Mouse (Mus musculus): ENCODE results near the gene A130010J15Rik.

A130010J15Rik gene

DNA sequence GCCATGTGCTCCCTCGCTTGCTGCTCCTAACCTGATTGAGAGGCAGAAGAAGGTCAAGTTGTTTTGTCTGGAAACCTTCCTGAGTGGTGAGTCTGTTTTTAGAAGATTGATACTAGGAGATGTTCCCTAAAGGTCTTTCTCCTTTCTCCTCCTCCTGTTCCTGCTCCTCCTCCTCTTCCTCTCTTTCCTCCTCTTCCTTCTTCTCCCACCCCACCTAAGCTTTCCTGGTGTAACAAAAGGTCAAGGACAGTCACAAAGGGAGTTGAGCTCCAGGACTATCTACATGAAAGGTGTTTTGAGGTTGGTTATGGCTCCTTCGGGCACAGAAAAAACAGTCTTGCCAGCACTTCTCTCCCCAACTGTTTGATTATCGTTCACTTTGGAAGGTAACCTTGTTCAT, at the start of gene A130010J15Rik:
Gene A130010J15Rik (plus strand): TSS at position 301 of the 400 bp plus-strand sequence.
- DNase-seq (ENCODE audit: low spot score in 2 of 2), result no peak

DNA sequence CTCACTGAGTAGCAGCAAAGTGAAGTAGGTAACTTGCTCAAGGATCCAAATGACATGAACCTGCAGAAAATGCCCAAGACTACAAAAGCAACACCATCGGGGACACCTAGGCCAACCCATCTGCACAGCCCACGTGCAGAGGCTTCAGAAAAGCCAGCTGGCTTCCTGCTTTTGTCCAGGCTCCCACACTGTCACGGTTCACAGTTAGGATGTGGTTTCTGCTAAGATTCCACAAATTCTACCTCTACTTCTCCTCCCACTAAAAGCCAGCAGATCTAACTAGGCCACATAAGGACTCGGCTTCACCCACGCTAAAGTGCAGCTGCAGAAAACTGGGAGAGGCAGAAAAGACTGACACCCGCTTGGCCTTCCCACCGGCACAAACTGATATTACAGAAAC, 45.1 kb upstream of the A130010J15Rik start:
- no peak for DNase-seq (ENCODE audit: low spot score in 2 of 2)

DNA sequence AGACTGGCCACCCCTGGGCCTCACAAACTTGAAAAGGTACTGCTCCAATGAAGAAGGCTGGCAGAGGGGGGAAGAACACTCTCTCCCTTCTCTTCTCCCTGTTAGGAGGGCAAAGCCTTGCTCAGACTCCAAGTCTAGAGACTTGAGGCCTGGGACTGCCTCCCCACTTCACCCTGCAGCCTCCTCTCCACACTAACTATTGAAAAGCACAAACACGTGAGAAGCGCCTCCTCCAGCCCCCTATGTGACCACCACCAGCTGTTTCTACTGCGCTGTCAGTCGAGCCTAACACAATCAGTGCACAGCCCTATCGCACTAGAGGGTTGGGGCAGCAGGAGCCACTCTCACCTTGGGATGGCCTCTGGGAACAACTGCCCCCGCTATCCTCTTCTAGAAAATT, 44.6 kb upstream of the A130010J15Rik start:
- DNase-seq (ENCODE audit: low spot score in 2 of 2), result no peak

DNA sequence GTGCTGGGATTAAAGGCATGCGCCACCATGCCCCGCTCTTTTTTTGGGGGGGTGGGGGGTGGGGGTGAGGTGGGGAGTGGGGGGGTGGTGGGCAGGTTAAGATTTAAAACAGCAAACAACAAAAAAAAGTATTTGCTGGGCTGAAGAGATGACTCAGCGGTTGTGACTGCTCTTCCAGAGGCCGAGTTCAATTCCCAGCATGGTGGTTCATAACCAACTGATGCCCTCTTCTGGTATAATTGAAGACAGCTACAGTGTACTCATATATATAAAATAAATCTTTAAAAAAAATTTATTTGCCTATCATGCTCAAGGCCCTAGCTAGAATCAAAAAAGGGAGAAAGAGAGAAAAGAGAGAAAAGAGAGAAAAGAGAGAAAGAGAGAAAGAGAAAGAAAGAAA, 42.0 kb upstream of the A130010J15Rik start:
- DNase-seq (ENCODE audit: low spot score in 2 of 2), result no peak

DNA sequence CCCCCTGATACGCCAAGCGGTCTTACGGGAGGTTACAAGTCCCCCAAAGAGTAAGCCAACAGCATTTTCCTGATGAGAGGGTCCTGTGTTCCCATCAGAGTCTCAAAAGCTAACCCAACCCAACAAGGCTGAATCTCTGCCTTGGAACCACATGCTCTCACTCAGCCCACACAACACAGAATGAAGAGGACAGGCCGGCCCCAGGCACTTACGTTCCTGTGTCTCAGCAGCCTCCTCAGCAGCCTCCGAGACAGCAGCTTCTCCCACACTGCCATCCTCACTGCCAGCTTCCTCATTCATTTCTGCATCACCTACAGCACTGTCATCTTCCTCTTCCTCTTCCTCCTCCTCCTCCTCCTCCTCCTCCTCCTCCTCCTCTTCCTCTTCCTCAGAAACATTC, 39.8 kb upstream of the A130010J15Rik start:
- DNase-seq (ENCODE audit: low spot score in 2 of 2), result no peak

DNA sequence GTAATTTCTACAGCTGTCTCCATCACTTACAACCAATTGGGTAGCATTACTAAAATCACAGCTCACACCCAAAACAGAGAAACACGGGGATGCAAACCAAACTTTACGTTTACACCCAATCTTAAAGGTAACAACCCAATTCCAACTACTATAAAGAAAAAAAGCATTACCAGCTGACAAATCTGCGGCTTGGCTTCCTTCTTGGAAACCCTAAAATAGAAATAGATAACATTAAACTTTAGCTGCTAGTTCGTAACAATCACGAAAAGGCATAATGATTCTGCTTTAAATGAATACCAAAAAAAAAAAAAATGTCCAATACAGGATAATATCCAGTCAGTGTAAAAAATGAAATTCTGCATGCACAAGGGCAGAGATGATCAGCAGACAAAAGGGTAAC, 38.5 kb upstream of the A130010J15Rik start:
- no peak for DNase-seq (ENCODE audit: low spot score in 2 of 2)

DNA sequence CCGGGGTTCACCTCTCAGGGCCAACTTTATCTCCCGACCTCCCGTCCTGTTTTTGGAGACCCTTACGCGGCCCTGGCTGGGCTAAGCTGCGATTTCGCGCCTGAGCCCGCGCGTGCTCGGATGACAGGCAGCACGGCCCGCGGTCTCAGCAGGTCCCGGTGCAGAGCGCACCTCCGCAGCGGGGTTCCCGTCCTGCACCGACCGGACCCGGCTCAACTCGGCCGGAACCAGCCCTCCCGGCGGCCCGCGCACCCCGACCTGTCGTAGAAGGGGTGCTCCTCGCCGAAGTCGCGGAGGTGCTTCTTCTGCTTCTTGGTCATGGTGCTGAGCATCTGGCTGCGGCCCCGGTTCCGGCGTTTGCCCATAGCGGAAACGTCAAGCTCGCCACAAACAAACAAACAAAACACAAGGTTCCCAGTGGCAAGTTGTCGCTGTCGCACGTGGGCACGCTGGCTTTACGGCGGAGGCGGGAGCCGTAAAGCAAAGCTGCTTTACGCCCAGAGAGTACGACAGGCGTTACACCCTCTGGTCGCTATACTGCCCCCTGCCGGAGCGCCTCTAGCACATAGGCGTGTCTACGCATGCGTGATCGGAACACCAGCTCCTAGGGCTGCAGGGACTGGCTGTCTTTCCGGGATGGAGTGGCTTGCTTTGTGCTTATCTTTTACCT, 37.9 kb upstream of the A130010J15Rik start, which contains the start of gene Diexf:
Gene Diexf (minus strand): TSS at position 487 of the 670 bp plus-strand sequence.
- DNase-seq (ENCODE audit: low spot score in 2 of 2), result peak; percentile 93 to 95

DNA sequence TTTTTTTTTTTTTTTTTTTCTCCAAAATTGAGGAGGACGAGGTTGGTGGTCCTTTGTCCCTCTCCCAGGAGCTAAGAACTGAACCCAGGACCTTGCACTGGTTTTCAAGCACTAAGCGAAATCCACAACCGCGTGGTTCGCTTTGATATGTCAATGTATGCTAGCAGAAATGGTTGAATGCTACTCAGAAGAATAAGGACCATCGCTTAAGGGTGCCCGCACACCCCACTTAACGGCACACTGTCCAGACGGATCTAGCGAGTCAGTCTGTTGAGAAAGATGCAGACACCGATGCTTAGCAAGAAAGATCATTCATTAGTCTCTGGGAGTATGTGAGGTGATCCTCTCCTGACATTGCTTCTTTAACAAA, 37.4 kb upstream of the A130010J15Rik start:
- DNase-seq (ENCODE audit: low spot score in 2 of 2), result no peak

DNA sequence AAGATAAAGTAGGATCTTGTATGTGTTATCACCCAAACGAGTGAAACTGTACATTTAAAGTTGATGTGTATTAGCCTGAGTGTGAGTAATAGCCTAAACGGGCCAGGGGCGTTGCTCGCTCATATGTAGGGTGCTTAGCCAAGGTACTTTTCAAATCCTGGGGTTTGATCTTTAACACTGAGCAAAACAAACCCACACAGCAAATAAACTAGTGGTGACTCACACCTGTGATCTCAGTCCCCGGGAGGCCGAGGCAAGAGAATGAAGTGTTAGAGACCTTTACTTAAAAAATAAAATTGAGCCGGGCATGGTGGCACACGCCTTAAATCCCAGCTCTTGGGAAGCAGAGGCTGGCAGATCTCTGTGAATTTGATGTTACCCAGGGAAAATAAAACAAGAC, 37.0 kb upstream of the A130010J15Rik start:
- peak in 1 of 2 experiments; percentile 3 for DNase-seq (ENCODE audit: low spot score in 2 of 2)

DNA sequence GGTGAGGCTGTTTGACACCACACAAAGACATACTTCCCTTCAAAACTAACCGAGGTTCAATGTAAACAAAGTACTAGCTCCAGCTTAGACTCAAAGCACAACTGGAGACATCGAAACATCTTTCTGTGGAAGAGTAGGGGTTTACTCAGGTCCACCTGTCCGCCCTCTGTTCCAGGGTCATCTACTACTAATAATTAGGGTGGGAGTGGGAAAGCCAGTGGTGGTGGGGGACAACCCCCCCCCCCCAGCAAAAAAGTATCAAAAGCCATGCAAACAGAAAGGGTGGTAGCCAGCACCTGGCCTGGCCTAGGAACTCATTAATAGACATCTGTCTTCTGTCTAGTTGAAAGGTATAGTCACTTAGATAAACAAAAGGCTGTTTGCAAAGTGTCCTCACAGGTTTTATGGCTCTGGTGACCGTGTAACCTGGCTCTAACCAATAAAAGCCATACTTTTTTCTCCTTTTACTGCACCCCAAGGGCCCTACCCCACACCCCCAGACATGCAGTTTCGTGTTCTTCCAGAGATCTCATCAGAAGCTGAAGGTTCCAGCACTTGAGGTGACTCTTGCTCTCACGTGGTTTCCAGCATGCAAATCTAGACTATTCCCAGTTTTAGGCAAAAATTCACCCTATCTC, 36.4 kb upstream of the A130010J15Rik start:
- no peak for DNase-seq (ENCODE audit: low spot score in 2 of 2)

DNA sequence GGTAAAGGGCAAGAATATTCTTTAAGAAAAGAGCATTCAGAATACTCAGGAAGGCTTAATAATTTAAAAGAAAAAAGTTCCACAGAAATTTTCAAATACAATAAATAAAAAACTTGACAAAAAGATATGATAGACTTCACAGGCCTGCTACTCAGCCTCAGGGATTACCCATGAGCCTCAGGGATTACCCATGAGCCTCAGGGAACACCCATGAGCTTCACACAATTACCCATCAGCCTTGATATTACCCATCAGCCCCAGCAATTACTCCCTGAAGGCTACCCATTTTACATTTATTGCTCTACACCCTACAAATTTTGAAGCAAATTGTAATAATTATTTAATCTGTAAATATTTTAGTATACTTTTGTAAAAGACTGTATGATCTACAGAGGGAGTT, 35.5 kb upstream of the A130010J15Rik start:
- no peak for DNase-seq (ENCODE audit: low spot score in 2 of 2)

DNA sequence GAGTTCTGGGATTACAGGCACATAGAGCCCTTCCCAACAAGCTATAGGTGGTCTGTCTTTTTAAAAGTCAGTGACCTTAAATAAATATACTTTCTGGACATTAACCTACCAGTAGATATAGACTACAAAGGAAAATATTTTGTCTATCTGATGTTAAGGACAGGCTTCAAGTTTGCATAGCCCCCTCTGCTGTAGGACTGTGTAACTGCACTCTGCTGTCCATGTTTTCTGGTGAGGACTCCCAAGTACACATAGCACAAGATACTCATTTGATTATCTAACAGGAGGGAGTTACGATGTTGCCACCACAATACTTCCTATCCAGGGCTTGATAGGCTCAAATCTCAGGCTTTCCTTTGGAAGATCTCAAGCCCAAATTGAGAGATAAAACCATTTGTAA, 34.1 kb upstream of the A130010J15Rik start:
- DNase-seq (ENCODE audit: low spot score in 2 of 2), result no peak

DNA sequence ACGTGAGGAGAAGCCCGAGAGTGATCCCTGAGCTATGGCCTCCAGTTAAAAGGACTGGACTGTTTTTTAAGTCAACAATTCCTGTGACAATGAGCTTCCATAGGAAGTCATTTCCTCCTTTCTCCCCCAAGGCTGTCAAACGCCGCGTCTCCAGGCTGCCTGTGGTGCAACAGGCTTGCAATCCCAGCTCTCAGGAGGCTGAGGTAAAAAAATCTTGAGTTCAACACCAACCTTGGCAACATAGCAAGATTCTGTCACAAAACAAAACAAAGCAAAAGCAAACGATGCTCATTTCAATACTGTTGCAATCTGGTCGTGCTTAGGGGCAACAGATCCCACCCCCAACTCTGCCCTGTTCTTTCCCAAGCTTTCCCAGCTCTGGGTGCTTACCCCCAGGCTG, 29.8 kb upstream of the A130010J15Rik start:
- no peak for DNase-seq (ENCODE audit: low spot score in 2 of 2)

DNA sequence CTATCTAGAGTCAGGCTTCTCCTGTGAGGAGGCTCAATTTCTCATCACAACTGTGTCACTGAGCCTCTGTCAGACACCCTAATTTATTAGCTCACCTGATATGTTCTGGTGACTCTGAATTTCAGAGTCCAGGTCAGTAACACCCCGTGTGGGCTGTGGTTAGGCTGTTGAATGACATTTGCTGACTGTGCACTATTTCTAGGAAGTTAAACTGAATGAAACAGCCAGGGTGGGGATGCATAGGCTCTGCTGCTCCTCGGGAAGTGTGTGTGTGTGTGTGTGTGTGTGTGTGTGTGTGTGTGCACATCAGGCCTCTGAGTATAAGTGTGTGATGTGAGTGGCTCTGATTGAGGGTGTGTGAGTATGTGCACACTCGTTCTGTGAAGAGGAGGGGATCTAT, 29.2 kb upstream of the A130010J15Rik start:
- DNase-seq (ENCODE audit: low spot score in 2 of 2), result no peak

DNA sequence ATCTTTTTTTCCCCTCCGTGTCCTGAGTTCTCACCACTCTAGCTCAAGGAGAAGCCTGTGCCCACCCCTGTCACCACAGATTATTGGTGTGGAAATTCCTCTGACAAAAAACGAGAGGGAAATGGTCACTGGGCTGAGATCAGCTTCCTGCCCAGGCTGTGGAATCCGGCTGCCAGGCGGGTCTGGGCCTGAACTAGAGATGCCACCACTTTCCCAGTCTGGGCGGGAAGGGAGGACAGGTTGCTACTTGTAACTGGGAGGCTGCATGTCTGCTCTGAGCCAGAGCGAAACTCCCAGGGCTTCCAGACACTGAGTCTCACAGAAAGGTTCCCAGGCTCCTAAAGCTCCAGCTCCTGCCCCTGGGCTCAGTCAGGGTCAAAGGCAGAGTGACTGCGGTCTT, 26.7 kb upstream of the A130010J15Rik start:
- no peak for DNase-seq (ENCODE audit: low spot score in 2 of 2)

DNA sequence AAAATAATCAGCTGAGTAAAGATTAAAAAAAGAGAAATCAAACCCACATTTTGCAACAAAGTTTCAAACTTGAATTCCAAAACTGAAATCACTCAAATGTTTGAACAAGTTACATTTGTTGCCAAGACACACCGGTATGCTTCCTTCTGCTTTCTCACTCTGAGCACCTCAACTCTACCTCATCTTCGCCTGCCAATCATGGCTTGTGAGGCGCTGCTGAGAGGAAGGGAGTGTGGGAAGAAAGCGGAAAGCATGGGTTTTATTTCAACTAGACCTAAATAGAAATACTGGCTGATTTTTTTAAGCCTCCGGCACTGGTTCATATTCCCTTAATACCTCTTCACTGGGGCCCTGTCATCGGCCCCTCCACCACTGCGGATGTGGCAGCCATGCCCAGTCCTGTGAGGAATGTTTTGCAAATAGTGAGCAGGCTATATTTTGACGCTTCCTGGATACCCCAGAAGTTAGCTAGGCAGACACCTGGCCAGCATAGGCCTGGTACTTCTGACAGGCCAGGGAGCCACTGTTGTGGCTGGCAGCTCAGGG, 25.3 kb upstream of the A130010J15Rik start:
- no peak for DNase-seq (ENCODE audit: low spot score in 2 of 2)

DNA sequence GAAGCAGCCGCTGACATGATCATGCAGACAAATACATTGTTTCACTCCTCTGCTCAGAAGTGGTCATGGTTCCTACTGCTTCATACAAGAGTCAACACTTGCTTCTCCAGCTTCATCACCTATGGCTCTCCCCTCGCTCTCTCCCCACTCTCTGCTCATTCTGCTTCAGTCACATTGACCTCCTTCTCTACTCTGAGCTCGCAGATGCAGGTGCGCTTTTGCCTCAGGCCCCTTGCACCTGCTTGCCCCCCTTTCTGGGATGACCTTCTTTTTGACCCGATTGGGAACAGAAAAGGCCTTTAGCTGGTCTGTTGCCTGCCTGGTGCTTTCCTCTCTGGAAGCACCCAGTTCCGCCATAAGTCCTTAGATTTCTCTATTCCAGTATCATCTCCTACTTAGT, 23.3 kb upstream of the A130010J15Rik start:
- DNase-seq (ENCODE audit: low spot score in 2 of 2), result no peak

DNA sequence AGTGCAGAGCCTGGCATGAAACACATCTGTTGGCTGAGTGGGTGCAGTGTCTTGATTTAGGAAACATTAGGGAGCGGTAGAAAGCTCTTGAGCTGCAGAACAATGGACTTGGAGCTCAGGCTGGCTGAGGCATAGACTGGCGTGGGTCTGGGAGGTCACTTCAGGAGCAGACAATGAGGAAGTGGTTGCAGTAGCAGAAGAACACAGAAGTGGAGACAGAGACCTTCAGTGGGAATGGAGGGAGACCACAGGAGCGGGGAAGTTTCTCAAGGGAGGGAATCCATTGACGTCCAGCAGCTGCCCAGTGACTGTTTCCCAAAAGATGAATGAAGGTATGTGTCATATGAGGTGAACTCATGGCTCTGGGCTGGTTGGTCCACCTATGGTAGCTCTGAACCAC, 22.7 kb upstream of the A130010J15Rik start:
- DNase-seq (ENCODE audit: low spot score in 2 of 2), result no peak

DNA sequence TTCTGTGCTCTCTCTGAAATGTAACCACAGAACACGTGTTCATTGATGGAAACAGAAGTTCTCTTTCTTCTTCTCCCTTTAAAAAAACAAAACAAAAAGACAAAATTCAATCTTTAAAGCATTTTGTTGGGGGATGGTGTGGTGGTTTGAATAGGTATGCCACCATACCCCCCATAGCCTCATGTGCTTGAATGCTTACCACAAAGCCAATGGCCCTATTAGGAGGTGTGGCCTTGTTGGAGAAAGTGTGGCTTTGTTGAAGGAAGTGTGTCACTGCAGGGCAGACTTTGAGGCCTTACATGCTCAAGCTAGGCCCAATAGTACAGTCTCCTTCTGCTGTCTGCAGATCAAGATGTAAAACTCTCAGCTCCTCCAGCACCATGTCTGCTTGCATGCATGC, 21.4 kb upstream of the A130010J15Rik start:
- no peak for DNase-seq (ENCODE audit: low spot score in 2 of 2)

DNA sequence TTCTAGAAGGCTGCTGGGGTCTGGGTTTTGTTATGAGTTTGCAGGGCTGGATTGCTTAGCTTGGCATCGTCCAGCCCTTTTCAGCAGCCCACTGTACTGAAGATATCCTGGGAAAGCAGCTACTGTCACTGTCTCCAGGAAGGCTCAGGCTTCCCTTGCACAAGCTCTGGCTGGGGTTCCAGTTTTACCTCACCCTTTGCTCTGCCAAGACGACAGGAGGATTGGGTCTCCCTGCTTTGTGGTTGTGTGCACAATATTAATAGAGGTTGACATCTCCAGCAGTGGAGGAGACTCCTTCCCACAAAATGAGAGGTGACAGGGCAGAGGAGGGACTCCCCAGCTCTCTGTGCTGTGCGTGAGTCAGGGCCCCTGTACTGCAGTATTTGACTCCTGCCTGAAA, 18.6 kb upstream of the A130010J15Rik start:
- DNase-seq (ENCODE audit: low spot score in 2 of 2), result no peak

DNA sequence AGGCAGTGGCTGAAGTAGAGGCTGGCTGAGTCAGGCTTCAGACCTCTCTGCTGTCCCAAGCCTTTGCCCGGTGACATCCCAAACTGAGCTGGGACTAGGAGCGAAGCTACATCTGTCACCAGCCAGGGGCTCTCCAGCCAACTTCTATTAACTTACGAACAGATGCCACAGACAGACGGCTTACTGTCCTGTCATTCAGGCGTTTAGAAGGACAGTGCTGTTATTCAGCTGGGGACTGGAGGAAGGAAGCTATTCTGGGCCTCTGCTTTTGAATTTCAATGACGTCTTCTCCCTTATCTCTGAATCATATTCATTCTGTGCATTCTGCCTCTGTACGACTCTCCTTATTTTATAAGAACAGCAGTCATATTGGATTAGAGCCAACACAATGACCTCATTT, 16.7 kb upstream of the A130010J15Rik start:
- DNase-seq (ENCODE audit: low spot score in 2 of 2), result no peak

DNA sequence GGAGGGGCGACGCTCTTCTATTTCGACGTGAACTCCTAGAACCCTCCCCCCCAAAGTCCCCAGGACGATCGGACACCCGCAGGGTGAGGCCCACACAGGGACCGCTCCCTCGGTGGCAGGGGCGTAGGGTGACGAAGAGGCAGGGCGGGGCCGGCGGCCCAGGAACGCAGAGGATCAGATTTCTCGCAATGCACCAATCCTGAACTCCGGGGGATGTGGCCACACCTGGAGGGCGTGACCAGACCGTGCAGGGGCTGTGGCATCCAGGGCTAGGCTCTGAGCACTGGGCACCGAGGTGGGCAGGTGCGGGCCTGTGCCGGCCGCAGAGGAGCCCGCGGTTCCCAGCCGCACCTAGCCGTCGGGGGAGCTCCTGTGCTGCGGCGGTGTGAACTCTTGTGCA, 15.0 kb upstream of the A130010J15Rik start, which contains the start of gene Irf6:
Gene Irf6 (plus strand): TSS at position 240 of the 400 bp plus-strand sequence.
- peak in 1 of 2 experiments; percentile 17 for DNase-seq (ENCODE audit: low spot score in 2 of 2)

DNA sequence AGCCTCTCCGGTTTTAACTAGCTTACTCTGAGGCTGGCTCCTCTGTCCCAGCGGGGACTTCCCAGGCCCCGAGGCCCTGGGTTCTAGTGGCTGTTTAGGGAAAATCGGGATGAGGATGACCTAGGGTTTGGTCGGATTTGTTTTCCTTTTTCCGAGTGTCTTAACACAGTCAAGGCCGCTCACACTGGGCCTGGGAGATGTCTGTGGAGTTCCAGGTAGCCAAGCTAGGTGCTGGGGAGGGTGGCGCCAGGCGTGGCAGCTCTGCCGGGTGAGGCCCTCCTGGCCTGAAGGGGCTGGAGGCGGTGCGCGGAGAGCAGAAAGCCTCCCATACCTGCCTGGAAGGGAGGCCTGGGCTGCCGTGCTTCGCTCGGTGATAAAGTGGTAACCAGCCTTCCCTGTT, 14.3 kb upstream of the A130010J15Rik start:
- no peak for DNase-seq (ENCODE audit: low spot score in 2 of 2)

All from natural killer cell, adult 2 months (primary cell).